Mouse (Mus musculus) brain, embryonic 14.5 days (tissue): ENCODE results near the gene 1500011B03Rik.
"Not testable (repeated sequence)": the region's sequence is repeated elsewhere in the genome, so short reads cannot be mapped to it uniquely, and the experiment has no call there.

Source experiments
- CTCF ChIP-seq: fragments of 200-500 bp; IDR thresholded peaks from 2 replicates; pipeline ENCODE4 v1.5.1; 2012; ENCODE audit warnings: inconsistent platforms, mild to moderate bottlenecking, moderate library complexity, borderline replicate concordance; ENCODE audit not compliant: insufficient read depth, insufficient read length; ENCODE audit errors: extremely low read depth
- POLR2A ChIP-seq: fragments of 200-500 bp; IDR thresholded peaks from 2 replicates; pipeline ENCODE4 v1.6.1; 2012; ENCODE audit warnings: mild to moderate bottlenecking, inconsistent platforms, borderline replicate concordance; ENCODE audit not compliant: poor library complexity, insufficient read depth, insufficient read length, severe bottlenecking; ENCODE audit errors: extremely low read depth

GRCm38 (mm10) chr5:114842155-114842554 is 18.9 kb upstream of the 1500011B03Rik start:
- TF ChIP-seq CTCF, POLR2A: not testable (repeated sequence)
